ENCODE assay signal across 18 mouse cellular contexts in genomic region chr8:124828561-124829240, GRCm38 (mm10). TPM values are rescaled to one million over a fixed set of nuclear protein-coding genes. Genes with fewer than 3 reads are reported as not detected.
DNase-seq lines count a peak whose midpoint lies in the region; ATAC-seq and TF ChIP-seq lines count a peak whose summit lies in the region.
"Had no signal": no experiment of that assay in that cellular context is flagged by ENCODE, and none has a peak within 500 bp of the region (broad histone marks: within the 10 kb centered on the region; RNA-seq: fewer than 3 reads in every experiment).

No protein-coding gene starts in this region.

- H3K9ac ChIP-seq in forebrain, postnatal 0 days, result no peak overlapping the region
- H3K9ac ChIP-seq in forebrain, embryonic 11.5 days (ENCODE audit: low read length), result no peak overlapping the region
- H3K9ac ChIP-seq: embryonic facial prominence, embryonic 12.5 days; heart, embryonic 12.5 days; liver, postnatal 0 days had no signal

- peaks cover 72% of the 10 kb centered on the region for H3K36me3 ChIP-seq in forebrain, postnatal 0 days (ENCODE audit: insufficient read depth)
- no peaks in the 10 kb centered on the region for H3K36me3 ChIP-seq in forebrain, embryonic 11.5 days (ENCODE audit: control insufficient read depth, insufficient read depth, low read length)
- H3K36me3 ChIP-seq: embryonic facial prominence, embryonic 12.5 days; forebrain, embryonic 10.5 days; heart, embryonic 12.5 days had no signal

- DNase-seq in forebrain, postnatal 0 days, result no peak
- no peak for DNase-seq in forebrain, embryonic 11.5 days (ENCODE audit: low spot score)
- peak; percentile 29 for DNase-seq in right cerebral cortex, adult 18-20 months
- DNase-seq in right cerebral cortex, postnatal 4 days, result no peak
- DNase-seq in cerebellum, postnatal 36 days, result peak; percentile 49 to 54
- DNase-seq in adrenal gland, postnatal 10 days, result no peak
- no peak for DNase-seq in ovary, postnatal 14 days (ENCODE audit: low spot score)
- no peak for DNase-seq in B cell, adult 2 months
- DNase-seq: adrenal gland, adult 2 months; gastrocnemius, postnatal 14 days; heart, postnatal 4 days; liver, postnatal 0 days; thymus, postnatal 25 days had no signal

- 73% methylated on average over 24 of the region's 24 CpGs for WGBS in forebrain, postnatal 0 days
- 82% methylated on average over 24 of the region's 24 CpGs for WGBS in forebrain, embryonic 11.5 days

- ATAC-seq in forebrain, postnatal 0 days, result peak; percentile 24
- no peak for ATAC-seq in forebrain, embryonic 11.5 days (replicated peaks; ENCODE audit: low FRiP score)
- ATAC-seq: liver, postnatal 0 days had no signal

- H3K4me3 ChIP-seq in forebrain, postnatal 0 days (ENCODE audit: low read depth, low read length), result no peak overlapping the region
- H3K4me3 ChIP-seq in forebrain, embryonic 11.5 days (ENCODE audit: low read depth, low read length), result no peak overlapping the region
- H3K4me3 ChIP-seq: embryonic facial prominence, embryonic 12.5 days; forebrain, embryonic 10.5 days; heart, embryonic 12.5 days had no signal

- no peak overlapping the region for H3K4me2 ChIP-seq in forebrain, postnatal 0 days (ENCODE audit: low read depth)
- H3K4me2 ChIP-seq in forebrain, embryonic 11.5 days (ENCODE audit: low read depth, low read length, severe bottlenecking), result no peak overlapping the region
- H3K4me2 ChIP-seq: embryonic facial prominence, embryonic 12.5 days; heart, embryonic 12.5 days had no signal

- no peaks in the 10 kb centered on the region for H3K27me3 ChIP-seq in forebrain, postnatal 0 days (ENCODE audit: insufficient read depth, low read length)
- no peaks in the 10 kb centered on the region; the same call in 1 of the 2 replicates for H3K27me3 ChIP-seq in forebrain, embryonic 11.5 days (ENCODE audit: control insufficient read depth, insufficient read depth, low read length)
- H3K27me3 ChIP-seq: embryonic facial prominence, embryonic 12.5 days had no signal

- H3K4me1 ChIP-seq in forebrain, postnatal 0 days (ENCODE audit: insufficient read depth), result no peaks in the 10 kb centered on the region
- no peaks in the 10 kb centered on the region for H3K4me1 ChIP-seq in forebrain, embryonic 11.5 days (replicated peaks; ENCODE audit: control insufficient read depth, insufficient read depth, low read length)
- H3K4me1 ChIP-seq: embryonic facial prominence, embryonic 12.5 days had no signal

- H3K27ac ChIP-seq in forebrain, postnatal 0 days (ENCODE audit: low read depth, low read length), result no peak overlapping the region
- H3K27ac ChIP-seq in forebrain, embryonic 11.5 days (ENCODE audit: low read depth, low read length), result no peak overlapping the region
- H3K27ac ChIP-seq: embryonic facial prominence, embryonic 12.5 days; forebrain, embryonic 10.5 days; macrophage had no signal

- H3K9me3 ChIP-seq in forebrain, postnatal 0 days (ENCODE audit: low read length), result no peaks in the 10 kb centered on the region
- H3K9me3 ChIP-seq in forebrain, embryonic 11.5 days (ENCODE audit: control insufficient read depth, low read length), result no peaks in the 10 kb centered on the region
- H3K9me3 ChIP-seq: embryonic facial prominence, embryonic 12.5 days; forebrain, embryonic 10.5 days; heart, embryonic 12.5 days had no signal

- TF ChIP-seq CTCF in forebrain, postnatal 0 days (IDR thresholded peaks at IDR 0.05; ENCODE audit: low read depth), result no peak

RNA-seq across cellular contexts. Expression of gene Gnpat, which starts 34.1 kb away (rescaled TPM):
- total RNA-seq in forebrain, postnatal 0 days (2014; rRNA removed), result 51.8 and 52.9 TPM in 2 replicates
- 42.7 and 51.7 TPM in 2 replicates for polyA plus RNA-seq in forebrain, postnatal 0 days (2015; fragmentation: Nextera tagmentation; extraction: Ambion mirVana)
- 153 TPM in 2 replicates for polyA plus RNA-seq in forebrain, embryonic 11.5 days (2014; fragmentation: Nextera tagmentation; extraction: Ambion mirVana)
- 100 to 1,000 TPM; 126 to 173 TPM for total RNA-seq in adrenal gland, postnatal 10 days (2021)

RNA-seq across cellular contexts. Expression of gene 2810004N23Rik, which starts 34.2 kb away (rescaled TPM):
- 25.2 and 33.8 TPM in 2 replicates for total RNA-seq in forebrain, postnatal 0 days (2014; rRNA removed)
- 19.9 and 23.4 TPM in 2 replicates for polyA plus RNA-seq in forebrain, postnatal 0 days (2015; fragmentation: Nextera tagmentation; extraction: Ambion mirVana)
- polyA plus RNA-seq in forebrain, embryonic 11.5 days (2014; fragmentation: Nextera tagmentation; extraction: Ambion mirVana), result 56.7 and 59.1 TPM in 2 replicates
- 10 to 100 TPM; 23.6 to 27.4 TPM for total RNA-seq in adrenal gland, postnatal 10 days (2021)

RNA-seq across cellular contexts. Expression of gene Trim67, which starts 35.8 kb away (rescaled TPM):
- total RNA-seq in forebrain, postnatal 0 days (2014; rRNA removed), result 64.2 and 68.3 TPM in 2 replicates
- 21.9 and 25.7 TPM in 2 replicates for polyA plus RNA-seq in forebrain, postnatal 0 days (2015; fragmentation: Nextera tagmentation; extraction: Ambion mirVana)
- 2.2 and 2.7 TPM in 2 replicates for polyA plus RNA-seq in forebrain, embryonic 11.5 days (2014; fragmentation: Nextera tagmentation; extraction: Ambion mirVana)
- total RNA-seq in adrenal gland, postnatal 10 days (2021), result 1 to 10 TPM; 2.9 to 6.5 TPM
- polyA plus RNA-seq: kidney, embryonic 14.5 days; macrophage had no signal

Comparison
In these comparisons a context has a peak if more than half of its experiments do, and no peak if none do; other contexts are left out.
1. DNase-seq: peak in right cerebral cortex, adult 18-20 months (single experiment) and cerebellum, postnatal 36 days (2 of 2); none in forebrain, postnatal 0 days (single experiment), forebrain, embryonic 11.5 days (single experiment), right cerebral cortex, postnatal 4 days (single experiment), adrenal gland, postnatal 10 days (single experiment), ovary, postnatal 14 days (single experiment) and B cell, adult 2 months (0 of 2).